Mouse (Mus musculus) mouse trophoblast stem cell (cell line): Measurements from ENCODE around the gene Adamts9.

Experiments
- in situ Hi-C, 2 experiments: fragments of 300-500 bp; cut with MseI, MboI; formaldehyde crosslinking; loops; 2 replicates in 1 of 2; 3 replicates in 1 of 2; pipeline ENCODE4 v1.15.1; 2025

Gene Adamts9

DNA sequence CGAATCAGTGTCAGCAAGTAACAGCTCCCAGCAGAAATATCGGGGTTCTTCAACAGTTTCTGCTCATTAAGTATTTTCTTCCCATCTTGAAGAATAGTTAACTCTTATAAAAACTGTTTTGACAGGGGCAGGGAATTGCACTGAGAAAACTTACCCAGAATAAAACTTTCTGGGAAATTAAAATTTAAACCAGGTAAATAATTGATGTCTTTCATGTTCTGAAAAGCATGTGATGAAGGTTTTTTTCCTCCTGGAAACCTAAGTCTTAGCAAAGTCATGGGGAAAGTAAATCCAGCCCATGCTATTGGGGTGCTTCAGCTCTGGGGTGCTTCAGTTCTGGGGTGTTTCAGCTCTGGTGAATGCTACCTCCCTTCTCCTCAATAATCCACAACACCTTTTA is 132.7 kb downstream of the Adamts9 start:
- in situ Hi-C loops = no loop called here

DNA sequence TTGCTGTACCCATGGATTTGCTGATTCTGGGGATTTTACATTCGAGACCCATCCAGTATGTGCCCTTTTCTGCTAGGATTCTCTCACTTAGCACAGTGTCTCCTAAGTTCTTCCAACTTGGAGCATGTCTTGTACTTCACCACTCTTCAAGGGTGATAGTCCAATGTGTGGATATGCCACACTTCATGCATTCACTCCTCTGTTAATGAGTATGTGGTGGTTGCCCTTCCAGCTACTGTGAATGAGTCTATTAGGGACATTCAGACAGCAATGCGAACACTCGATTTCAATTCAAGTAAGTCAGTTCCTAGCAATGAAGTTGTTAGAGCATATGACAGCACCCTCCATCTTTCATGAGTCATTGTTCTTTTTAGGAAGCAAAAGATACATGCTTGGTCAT is 133.5 kb downstream of the Adamts9 start:
- in situ Hi-C loops = no loop called here

- in situ Hi-C loops = no loop called here
These were observed 138.9 kb downstream of the Adamts9 start for GRCm38 (mm10) chr6:92804254-92804971.

GRCm38 (mm10) chr6:92803213-92803612 is 140.1 kb downstream of the Adamts9 start:
- in situ Hi-C loops = no loop called here

DNA sequence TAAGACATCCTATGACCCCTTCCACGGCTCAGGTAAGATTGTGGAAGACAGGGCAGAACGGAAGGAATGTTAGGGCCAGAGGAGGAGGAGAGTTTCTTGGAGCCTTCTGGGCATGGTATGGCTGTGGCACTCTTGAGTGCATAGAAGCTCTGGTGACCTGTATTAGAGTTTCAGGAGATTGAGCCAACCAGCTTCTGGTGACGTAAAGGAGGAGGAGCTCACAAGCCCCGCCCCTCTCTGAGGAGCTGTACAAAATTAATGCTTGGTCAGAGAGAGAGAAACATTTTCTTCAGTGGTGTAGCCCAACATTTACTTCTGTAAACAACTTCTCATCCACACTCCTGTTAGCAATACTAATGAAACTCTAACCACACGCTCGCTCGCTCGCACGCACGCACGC is 140.9 kb downstream of the Adamts9 start:
- in situ Hi-C loops = no loop called here

DNA sequence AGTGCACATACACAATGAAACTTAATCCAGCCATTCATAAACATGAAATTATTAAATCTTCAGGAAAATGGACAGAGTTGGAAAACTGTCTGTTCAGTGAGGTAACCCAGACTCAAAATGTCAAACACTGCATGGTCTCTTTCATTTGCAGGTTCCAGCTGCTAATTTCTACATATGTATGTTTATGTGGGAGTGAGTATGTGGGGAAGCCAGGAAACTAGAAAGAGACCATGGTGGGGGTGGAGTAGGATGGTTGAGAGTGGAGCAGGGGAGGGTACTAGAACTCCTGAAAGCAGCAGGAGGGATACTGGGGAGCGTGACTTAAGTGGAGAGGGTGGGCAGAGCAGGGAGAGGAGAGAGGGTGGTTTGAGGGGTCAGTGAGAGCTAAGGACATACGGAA is 141.8 kb downstream of the Adamts9 start:
- in situ Hi-C loops = no loop called here

DNA sequence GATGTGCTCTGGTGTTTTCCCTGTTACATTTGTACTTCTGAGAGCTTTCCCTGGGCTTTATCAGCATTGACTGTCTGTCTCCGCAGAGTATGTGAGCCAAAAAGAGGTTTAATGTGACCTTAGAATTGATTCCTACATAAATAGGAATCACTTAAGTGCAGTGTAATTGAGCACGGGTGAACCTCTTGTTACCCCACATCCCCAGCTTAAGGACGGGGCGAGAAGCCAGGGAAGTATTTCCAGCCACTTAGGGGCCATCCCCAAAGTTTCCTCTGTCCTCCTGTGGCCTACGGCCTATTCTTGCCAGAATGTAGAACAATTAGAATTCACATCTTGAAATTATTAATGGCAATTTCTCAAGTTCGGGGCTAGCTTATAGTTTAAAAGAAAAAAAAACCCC is 149.5 kb downstream of the Adamts9 start:
- in situ Hi-C loops = loop anchor here (25.0 kb wide), 1 partner anchor 643 kb away; no protein-coding TSS in a partner anchor

- in situ Hi-C loops = loop anchor here (25.0 kb wide), 1 partner anchor 650 kb away; no protein-coding TSS in a partner anchor
These were observed 155.9 kb downstream of the Adamts9 start for GRCm38 (mm10) chr6:92787376-92787712.

DNA sequence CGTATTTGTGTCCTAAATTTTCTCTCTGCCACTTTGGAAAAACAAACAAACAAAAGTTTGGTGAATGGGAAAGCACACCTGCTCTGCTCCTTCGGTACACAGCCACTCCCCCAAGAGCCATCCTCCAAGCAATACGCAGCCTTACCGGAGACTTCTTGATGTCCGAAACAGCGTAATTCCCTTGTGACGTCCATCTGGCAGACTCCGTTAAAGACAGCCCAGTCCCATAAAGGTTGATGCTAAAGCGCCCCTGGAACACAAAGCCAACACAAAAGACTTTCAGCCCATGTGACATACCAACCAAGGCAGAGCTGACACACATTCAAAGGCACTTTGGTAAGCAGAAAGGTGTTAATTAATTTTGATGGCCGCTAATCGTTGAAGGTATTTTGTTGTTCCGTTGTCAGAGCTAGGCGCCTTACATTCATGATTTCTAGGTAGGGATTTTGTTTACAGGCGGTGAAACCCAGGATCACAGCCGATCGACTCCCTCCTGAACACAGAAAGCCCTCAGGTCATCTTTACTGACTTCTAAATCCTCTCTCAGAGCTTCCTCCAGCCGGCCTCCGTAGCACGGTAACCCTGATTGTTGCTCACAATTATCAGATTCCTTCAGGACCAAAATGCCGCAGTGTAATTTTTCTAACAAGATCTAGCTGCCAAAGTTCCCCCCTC is 156.5 kb downstream of the Adamts9 start:
- in situ Hi-C loops = loop anchor here (25.0 kb wide), 1 partner anchor 650 kb away; no protein-coding TSS in a partner anchor

- in situ Hi-C loops = loop anchor here (25.0 kb wide), 1 partner anchor 653 kb away; no protein-coding TSS in a partner anchor
These were observed 158.5 kb downstream of the Adamts9 start for GRCm38 (mm10) chr6:92784782-92785181.

DNA sequence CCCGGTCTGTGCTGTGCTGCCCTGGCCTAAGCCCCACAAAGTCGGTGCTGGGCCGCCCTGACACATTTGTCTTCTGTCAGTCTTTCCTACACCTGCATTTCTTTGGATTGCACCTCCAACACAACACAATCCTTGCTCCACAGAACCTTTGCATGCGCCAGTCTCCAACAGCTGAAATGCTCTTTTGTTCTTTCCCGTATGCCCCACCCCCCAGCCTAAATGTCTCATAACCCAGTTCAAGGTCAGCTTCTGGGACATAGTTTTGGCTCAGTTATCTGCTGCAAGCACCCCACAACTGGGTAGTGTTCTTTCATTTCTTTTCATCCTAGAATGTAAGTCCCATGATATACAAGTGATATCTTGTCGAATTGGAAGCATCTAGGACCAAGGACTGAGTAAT is 161.8 kb downstream of the Adamts9 start:
- in situ Hi-C loops = loop anchor here (25.0 kb wide), 1 partner anchor 656 kb away; no protein-coding TSS in a partner anchor

DNA sequence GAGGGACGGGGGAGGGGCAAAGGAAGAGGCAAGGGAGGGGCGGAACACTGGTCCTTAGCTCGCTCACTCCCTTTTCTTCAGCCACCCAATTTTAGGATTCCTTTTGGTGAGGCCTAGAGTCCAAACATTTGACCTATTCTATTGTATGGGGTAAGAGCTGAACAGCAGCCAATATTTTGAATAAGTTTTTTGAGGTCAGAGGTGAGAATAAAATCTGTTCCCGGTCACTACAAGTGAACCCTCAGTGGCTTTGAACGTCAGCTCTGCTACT is 163.4 kb downstream of the Adamts9 start:
- in situ Hi-C loops = loop anchor here (25.0 kb wide), 1 partner anchor 657 kb away; no protein-coding TSS in a partner anchor

DNA sequence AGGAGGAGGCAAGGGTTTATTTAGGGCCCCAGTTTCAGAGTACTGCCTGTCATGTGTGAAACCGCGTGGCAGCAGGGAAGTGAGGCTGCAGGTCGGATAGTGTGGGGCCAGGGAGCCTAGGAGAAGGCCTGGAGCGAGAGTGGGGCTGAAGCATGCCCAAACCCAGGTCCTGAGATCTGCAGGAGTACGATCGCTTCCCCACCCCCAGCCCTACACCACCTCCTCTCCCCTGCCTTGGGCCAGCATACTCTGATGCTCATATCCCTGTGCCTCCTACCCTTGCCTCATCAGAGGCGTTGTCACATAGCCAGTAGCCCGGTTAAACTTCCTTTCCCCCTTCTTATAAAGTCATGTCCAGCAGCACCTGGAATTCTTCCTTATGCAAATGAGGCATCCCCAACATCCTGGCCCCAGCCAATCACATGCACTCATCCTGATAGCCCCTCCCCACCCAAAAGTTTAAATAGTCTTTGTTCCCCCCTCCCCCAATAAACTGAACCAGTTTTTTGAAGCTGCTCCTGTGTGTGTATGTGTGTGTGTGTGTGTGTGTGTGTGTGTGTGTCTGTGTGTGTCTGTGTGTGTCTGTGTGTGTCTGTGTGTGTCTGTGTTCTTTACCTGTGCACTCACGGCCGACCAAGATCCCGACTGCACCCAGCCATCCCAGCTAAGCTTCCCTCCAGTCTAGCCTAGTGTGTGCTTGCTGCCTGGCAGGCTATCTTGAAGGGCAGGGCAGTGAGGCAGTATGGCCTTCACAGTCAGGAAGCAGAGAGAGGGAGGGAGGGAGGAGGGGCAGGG is 164.0 kb downstream of the Adamts9 start:
- in situ Hi-C loops = loop anchor here (25.0 kb wide), 1 partner anchor 658 kb away; no protein-coding TSS in a partner anchor

DNA sequence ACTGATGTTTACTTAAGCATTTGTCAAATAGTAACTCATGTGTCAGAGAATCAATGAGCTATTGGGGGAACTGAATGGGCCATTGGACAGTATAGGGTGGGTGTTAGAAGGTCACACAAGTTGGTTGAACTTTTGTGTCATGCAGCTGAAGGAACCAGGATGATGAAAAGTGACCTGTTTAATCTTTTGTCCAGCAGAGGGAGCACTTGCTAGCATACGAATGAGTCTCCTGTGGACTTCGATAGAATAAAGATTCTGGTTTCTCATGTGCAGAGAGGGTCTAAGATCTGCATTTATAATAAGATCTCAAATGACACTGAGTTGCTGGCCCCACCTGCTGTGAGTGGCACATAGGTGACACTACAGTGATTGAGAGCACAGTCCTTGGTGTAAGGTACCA is 166.9 kb downstream of the Adamts9 start:
- in situ Hi-C loops = loop anchor here (25.0 kb wide), 1 partner anchor 661 kb away; no protein-coding TSS in a partner anchor

DNA sequence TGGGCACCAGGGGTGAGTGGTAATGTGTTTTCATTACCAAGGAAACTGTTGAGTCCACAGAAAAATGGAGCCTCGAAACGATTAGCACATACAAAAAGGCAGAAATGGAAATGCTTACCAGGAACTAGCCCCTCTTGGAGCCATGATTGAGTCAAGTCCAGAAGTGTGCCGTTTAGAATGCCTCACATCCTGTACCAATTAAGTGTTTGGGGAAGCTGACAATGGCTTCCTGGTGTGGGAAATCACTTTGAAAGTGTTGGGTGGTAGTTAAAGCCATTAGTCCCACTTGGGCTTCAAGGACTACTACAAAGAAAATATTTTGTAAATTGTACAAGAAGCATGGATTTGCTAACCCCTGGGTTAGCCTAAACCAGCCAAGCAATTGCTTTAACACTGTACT is 180.9 kb downstream of the Adamts9 start:
- in situ Hi-C loops = no loop called here

DNA sequence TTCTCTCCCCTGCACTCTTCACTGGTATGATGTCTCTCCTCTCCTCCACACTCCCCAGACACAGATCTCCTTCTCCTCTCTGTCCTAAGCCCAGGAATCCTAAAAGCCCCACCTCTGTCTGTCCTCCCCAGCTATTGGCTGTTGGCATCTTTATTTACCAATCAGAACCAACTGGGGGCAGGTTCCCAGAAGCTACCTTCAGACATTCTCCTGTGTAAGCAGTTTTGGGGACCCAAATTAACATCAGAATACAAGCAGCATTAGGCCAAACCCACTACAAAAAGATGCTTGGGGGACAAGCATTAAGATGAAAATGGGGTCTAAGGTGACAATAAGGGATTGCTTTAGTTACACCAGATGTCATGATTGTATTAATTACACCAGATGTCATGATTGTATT is 183.7 kb downstream of the Adamts9 start:
- in situ Hi-C loops = no loop called here

DNA sequence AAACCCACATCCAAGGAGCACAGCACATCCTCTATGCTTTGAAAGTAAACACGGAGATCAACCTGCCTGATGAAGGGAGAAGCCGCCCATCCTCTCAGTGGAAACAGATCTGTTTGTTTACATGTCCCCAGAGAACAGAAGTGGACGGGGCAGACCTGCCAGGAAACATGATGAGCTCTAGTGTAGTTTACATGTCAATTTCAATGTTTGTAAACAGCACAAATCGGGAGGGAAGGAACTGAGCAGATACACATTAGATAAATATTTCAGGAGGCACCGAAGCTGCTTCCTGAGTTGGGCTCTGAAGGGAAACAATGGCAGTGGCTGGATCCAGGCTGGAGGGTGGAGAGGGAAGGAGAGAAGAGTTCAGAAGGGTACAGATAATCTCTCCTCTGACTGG is 187.5 kb downstream of the Adamts9 start:
- in situ Hi-C loops = no loop called here

DNA sequence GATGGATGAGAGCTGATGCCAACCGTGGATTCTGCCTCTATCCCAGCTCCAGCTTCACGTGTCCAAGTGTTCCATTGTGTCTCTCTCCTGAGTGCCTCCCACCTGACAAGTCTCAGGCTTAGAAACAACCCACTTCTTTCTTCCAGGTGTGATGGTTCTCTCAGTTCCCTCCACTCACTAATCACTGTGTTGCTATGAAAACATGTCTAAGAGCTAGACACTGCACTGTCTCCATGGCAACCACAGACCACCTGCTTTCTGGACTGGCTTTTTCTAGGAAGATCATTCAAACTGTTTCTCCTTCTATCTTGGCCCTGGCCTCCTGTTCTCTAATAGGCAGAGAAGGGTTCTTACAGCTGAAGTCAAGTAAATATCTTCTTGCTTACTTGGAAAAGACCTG is 190.6 kb downstream of the Adamts9 start:
- in situ Hi-C loops = no loop called here

GRCm38 (mm10) chr6:92749420-92749819 is 193.9 kb downstream of the Adamts9 start:
- in situ Hi-C loops = no loop called here

GRCm38 (mm10) chr6:92743605-92744004 is 199.7 kb downstream of the Adamts9 start:
- in situ Hi-C loops = no loop called here

- in situ Hi-C loops = no loop called here
These were observed 206.2 kb downstream of the Adamts9 start for GRCm38 (mm10) chr6:92737116-92737515.

DNA sequence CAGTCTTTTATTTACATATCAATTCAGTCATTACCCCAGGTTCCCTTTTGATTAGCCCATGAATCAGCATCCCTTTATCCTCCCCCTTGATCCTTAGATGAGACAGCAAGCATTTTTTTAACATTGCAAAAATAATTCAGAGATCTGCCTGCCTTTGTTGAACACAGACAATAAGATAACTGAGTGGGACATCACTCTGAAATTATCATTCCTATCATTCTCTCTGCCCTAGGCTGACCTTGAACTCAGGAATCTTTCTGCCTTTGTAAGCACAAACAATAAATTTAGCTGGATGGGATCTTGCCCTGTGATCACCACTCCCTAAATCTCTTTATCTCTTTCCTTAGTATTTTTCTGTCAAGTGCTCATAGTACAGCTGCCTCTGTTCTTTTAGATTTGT is 209.6 kb downstream of the Adamts9 start:
- in situ Hi-C loops = no loop called here
